Mouse (Mus musculus) liver, adult 2 months (tissue): ENCODE results near the gene Zfp408. TPM values are rescaled to one million over a fixed set of nuclear protein-coding genes. Genes with fewer than 3 reads are reported as not detected.

ENCODE experiments used
- DNase-seq: peaks from one replicate; pipeline ENCODE4 v3.0.0-alpha.2; 2011; ENCODE audit warnings: low read depth, low spot score; ENCODE audit errors: extremely low read depth
- H3K27ac ChIP-seq: fragments of 200-500 bp; replicated peaks from 2 replicates; pipeline ENCODE4 v1.5.1; 2012; ENCODE audit warnings: low read depth, mild to moderate bottlenecking, control low read depth, inconsistent platforms, low read length; ENCODE audit not compliant: insufficient read depth
- H3K27me3 ChIP-seq: fragments of 200-500 bp; 2 replicates; pipeline ENCODE4 v1.6.1; 2012; ENCODE audit warnings: mild to moderate bottlenecking, moderate library complexity, low read length, inconsistent platforms; ENCODE audit not compliant: control insufficient read depth, insufficient read depth
- H3K36me3 ChIP-seq: fragments of 200-500 bp; 2 replicates; pipeline ENCODE4 v1.6.1; 2012; ENCODE audit warnings: low read length, inconsistent platforms; ENCODE audit not compliant: control insufficient read depth, insufficient read depth
- H3K4me1 ChIP-seq: fragments of 200-500 bp; 2 replicates; pipeline ENCODE4 v1.6.1; 2011; ENCODE audit warnings: low read length; ENCODE audit not compliant: control insufficient read depth, insufficient read depth
- H3K4me3 ChIP-seq: fragments of 200-500 bp; 2 replicates; pipeline ENCODE4 v1.5.1; 2011; ENCODE audit warnings: low read depth, mild to moderate bottlenecking, control low read depth, low read length, moderate library complexity; ENCODE audit not compliant: insufficient read depth
- H3K79me2 ChIP-seq: fragments of 200-500 bp; 2 replicates; pipeline ENCODE4 v1.6.1; 2012; ENCODE audit warnings: inconsistent platforms, mild to moderate bottlenecking, low read length, moderate library complexity; ENCODE audit not compliant: control insufficient read depth, insufficient read depth
- H3K9ac ChIP-seq: fragments of 200-500 bp; 2 replicates; pipeline ENCODE4 v1.6.1; 2012; ENCODE audit warnings: low read depth, mild to moderate bottlenecking, control low read depth, inconsistent platforms, low read length
- CTCF ChIP-seq: fragments of 200-500 bp; IDR thresholded peaks from 2 replicates; pipeline ENCODE4 v1.5.1; 2011; ENCODE audit warnings: low read depth, low read length, control low read depth
- POLR2A ChIP-seq: fragments of 200-500 bp; IDR thresholded peaks from 2 replicates; pipeline ENCODE4 v1.6.1; 2011; ENCODE audit warnings: low read length, control low read depth; ENCODE audit not compliant: insufficient read depth; ENCODE audit errors: extremely low read depth
- WGBS: fragments of 180-500 bp; shearing (Covaris S2); methylation state at CpG from one replicate; pipeline ENCODE4 v1.1.7; 2018; 5-methylcytosine and 5-hydroxymethylcytosine counted together
- polyA plus RNA-seq: library from polyadenylated mRNA; depleted of rRNA; stranded (reverse); fragments of >200 nt; gene quantifications from 2 replicates; pipeline ENCODE4 v1.2.3, GENCODE M21; 2012; rRNA removed
- total RNA-seq: library from RNA; depleted of rRNA; stranded (reverse); fragments of >200 nt; gene quantifications from 2 replicates; pipeline ENCODE4 v1.2.3, GENCODE M21; 2014; rRNA removed

Zfp408 gene
- total and polyA plus RNA-seq, 2 experiments: 2.8 to 6.6 TPM

- Histone ChIP-seq H3K9ac (no peak overlapping the region), H3K27me3 (no peaks in the 10 kb centered on the region), H3K4me3 (no peak overlapping the region), H3K4me1 (no peaks in the 10 kb centered on the region), H3K79me2 (no peaks in the 10 kb centered on the region), H3K36me3 (peaks cover 38% of the 10 kb centered on the region), H3K27ac (no peak overlapping the region)
- 93% methylated on average over 4 of the region's 4 CpGs for WGBS
- DNase-seq: no peak
- no peak for TF ChIP-seq CTCF
- no peak for TF ChIP-seq POLR2A
These were observed 49.1 kb downstream of the Zfp408 start for GRCm38 (mm10) chr2:91600475-91600874.

Other genes starting within 250 kb of the Zfp408 start
- gene 1110051M20Rik, start 205.1 kb downstream of the Zfp408 start, total RNA-seq: 3.6 and 7.5 TPM in 2 replicates
- gene 1110051M20Rik, start 205.1 kb downstream of the Zfp408 start, polyA plus RNA-seq: 1.7 and 2.8 TPM in 2 replicates
- 13.8 and 14.7 TPM in 2 replicates for gene Lrp4, start 192.3 kb downstream of the Zfp408 start, total RNA-seq
- gene Lrp4, start 192.3 kb downstream of the Zfp408 start, polyA plus RNA-seq: 5.1 and 6.0 TPM in 2 replicates
- gene Ckap5, start 123.0 kb downstream of the Zfp408 start, total RNA-seq: 12.9 and 14.9 TPM in 2 replicates
- 1.9 TPM in 2 replicates for gene Ckap5, start 123.0 kb downstream of the Zfp408 start, polyA plus RNA-seq
- 1,668 and 1,838 TPM in 2 replicates for gene F2, start 13.4 kb downstream of the Zfp408 start, total RNA-seq
- 2,018 and 2,057 TPM in 2 replicates for gene F2, start 13.4 kb downstream of the Zfp408 start, polyA plus RNA-seq
- gene Arhgap1, start 69 bp upstream of the Zfp408 start, total RNA-seq: 6.5 and 8.8 TPM in 2 replicates
- gene Arhgap1, start 69 bp upstream of the Zfp408 start, polyA plus RNA-seq: 12.9 and 18.7 TPM in 2 replicates
- 10.3 and 14.8 TPM in 2 replicates for gene Atg13, start 60.8 kb upstream of the Zfp408 start, total RNA-seq
- gene Atg13, start 60.8 kb upstream of the Zfp408 start, polyA plus RNA-seq: 27.5 and 33.6 TPM in 2 replicates
- 19.5 and 22.8 TPM in 2 replicates for gene Harbi1, start 61.1 kb upstream of the Zfp408 start, total RNA-seq
- gene Harbi1, start 61.1 kb upstream of the Zfp408 start, polyA plus RNA-seq: 5.0 and 6.6 TPM in 2 replicates
- gene Ambra1, start 80.3 kb upstream of the Zfp408 start, total RNA-seq: 11.3 and 12.4 TPM in 2 replicates
- 10.4 and 11.0 TPM in 2 replicates for gene Ambra1, start 80.3 kb upstream of the Zfp408 start, polyA plus RNA-seq